Mouse (Mus musculus) embryonic stem cell, embryonic (primary cell): ENCODE results near the gene Gm3685.
"Not testable (repeated sequence)": the region's sequence is repeated elsewhere in the genome, so short reads cannot be mapped to it uniquely, and the experiment has no call there.

Source experiments
- CTCF ChIA-PET, 4 experiments: fragments of 300-600 bp in 2 of 4; fragments of 350-600 bp in 2 of 4; sonication (Branson Sonifier 250); formaldehyde crosslinking; loops; one replicate each; lab custom pipeline; 2022; ENCODE audit warnings: inconsistent platforms in 2 of 4; lab: Charles Lee
- POLR2A ChIA-PET, 4 experiments: fragments of 300-600 bp in 2 of 4; fragments of 350-600 bp in 2 of 4; sonication (Branson Sonifier 250); formaldehyde crosslinking; loops; one replicate each; lab custom pipeline; 2022; ENCODE audit warnings: antibody characterized with exemption in 4 of 4, inconsistent platforms in 1 of 4; lab: Charles Lee

The Gm3685 gene

DNA sequence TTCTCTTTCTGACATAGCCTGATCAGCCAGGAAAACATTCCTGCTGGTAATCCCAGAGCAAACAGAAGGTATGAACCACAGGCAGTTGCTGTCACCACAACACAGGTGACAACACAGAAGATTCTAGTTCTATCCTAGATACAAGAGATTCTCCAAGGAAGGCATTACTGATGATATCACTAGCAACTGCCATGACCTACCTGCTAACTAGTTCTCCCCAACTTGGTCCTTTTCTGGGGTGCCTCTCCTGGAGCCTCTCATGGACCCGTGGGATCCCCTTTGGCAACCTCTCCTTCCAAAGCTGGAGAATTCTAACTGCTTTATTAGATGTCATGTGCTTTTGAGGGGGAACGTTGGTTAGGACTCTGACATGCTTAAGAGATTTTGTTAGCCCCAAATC is at the start of gene Gm3685:
TSS of gene Gm3685 (minus strand) at position 101 of the 400 bp plus-strand sequence.
- CTCF ChIA-PET, POLR2A ChIA-PET: not testable (repeated sequence)

DNA sequence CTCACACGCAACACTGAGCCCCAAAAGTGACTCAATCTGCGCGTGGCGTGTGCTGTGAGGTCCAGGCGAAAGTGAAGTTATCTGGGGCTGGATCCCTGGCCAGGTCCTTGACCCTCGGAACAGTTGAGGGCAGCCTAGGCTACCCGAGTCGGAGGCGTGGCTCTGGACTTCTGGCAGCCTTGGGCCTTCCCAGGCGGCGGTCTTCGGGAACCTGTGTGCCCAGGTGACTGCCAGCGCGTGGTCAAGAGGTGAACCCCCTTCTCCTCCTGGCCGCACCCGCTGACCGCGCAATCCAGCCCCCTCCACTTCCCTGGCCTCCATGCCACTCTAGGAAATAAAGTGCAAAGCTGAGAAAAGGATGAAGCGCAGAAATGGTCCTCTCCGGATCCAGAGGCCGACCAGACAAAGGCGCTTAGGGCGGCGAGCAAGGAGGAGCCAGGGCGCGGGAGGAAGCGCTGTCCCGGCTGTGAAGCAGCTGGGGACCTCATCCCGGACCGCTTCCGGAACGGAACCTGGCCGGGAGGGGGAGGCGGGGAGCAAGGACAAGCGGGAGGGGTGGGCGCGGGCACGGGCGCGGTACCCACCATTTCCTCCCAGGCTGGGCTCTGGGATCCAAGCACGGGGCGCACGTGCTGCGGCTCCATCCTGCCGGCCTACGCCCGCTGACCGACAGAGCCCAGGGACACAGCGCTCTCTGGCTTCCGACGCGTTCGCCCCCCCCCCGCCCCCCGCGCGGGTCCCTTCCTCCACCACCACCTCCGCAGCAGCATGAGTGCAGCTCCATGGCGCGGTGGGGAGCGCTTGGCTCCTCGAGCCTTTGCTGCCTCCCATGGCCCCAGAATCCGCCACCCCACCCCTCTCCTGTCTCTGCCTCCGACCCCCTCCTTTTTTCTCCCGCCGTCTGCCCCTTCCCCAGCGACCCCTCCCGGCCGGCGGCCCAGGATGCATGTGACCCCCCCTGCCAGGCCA is 17.7 kb downstream of the Gm3685 start, which contains the start of gene Gm10406:
TSS of gene Gm10406 (minus strand) at position 669 of the 969 bp plus-strand sequence.
- CTCF ChIA-PET, POLR2A ChIA-PET: not testable (repeated sequence)

DNA sequence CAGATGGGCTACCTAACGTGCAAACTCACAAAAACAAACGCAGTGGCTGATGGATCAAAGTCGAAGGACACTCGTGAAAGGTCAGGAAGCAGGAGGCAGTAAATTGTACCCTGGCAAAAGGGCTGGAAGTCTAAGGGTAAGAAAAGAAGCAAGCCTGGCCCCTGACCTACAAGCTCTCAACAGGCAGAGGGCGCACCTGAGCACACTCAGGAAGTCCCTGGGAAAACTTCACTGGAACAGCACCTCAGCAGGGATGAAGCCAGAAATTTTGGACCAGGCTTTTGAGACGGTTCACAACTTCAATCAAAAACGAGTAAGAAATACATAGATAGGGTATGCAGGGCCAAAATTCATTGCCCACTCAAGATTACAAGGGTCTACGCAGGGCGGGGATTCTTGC is 18.5 kb downstream of the Gm3685 start:
- POLR2A ChIA-PET, CTCF ChIA-PET: not testable (repeated sequence)
